Mouse (Mus musculus) T-helper 2 cell (primary cell): ENCODE measurements around the gene 1190007I07Rik.

ENCODE experiments used
- in situ Hi-C: fragments of 300-600 bp; cut with MboI, MseI; formaldehyde crosslinking; loops from one replicate; pipeline ENCODE4 v1.15.1; 2025; ENCODE audit warnings: high pct_unique_total_duplicates

1190007I07Rik gene

GRCm38 (mm10) chr10:82622671-82623552 is at the start of gene 1190007I07Rik:
1190007I07Rik (minus strand) TSS chr10:82623228.
- in situ Hi-C loops: loop anchor here (10.0 kb wide), 1 partner anchor 922 kb away; the partner anchor contains the start of gene Washc4

- in situ Hi-C loops: no loop called here
These were observed 47.2 kb upstream of the 1190007I07Rik start for GRCm38 (mm10) chr10:82670205-82670604.

DNA sequence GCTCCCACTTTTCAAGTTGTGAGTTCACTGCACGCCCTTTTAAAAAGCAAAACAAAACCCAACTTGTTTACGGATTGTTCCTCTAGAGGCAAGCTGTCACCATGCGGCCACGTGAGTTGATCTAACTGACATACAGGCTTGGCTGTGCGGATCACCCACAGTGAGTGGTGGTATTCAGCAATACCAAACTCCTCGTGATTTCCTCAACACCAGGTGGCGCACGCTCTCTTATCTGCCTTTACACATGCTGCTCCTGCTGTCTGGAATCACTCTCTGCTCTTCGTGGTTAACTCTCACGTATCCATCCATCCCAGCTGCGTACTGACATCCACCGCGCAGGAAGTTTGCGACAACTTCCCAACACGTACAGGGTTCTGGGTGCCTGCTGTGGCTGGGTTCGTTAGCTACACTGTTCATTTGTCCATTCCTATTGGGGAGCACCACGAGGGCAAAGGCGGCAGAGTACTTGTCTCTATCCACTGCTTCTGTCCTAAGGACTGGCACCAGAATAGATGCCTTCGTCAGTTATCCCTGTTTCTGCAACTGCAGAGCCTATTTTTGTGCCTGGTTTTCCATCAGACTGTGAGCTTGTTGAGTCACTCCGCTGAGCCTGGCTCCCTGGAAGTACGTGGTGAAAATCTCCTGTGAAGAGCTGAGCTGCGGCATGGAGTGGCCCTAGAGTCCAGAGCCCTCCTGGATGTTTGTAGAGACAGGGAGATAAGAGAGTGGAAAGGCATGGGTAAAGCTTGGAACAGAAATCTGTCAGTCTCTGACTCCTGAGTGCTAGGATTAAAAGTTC is 43.6 kb upstream of the 1190007I07Rik start:
- in situ Hi-C loops: no loop called here

DNA sequence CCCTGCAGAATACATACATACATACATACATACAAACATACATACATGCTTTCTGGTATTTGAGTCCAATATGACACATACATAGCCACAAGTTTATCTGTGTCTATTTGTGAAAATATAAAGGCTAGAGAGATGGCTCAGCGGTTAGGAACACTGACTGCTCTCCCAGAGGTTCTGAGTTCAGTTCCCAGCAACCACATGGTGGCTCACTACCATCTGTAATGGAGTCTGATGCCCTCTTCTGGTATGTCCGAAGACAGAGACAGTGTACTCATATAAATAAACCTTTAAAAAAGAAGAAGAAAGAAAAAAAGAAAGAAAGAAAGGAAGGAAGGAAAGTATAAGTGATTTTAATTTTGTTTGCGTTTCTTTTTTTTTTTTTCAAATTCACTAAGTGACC is 42.9 kb upstream of the 1190007I07Rik start:
- in situ Hi-C loops: no loop called here

- in situ Hi-C loops: no loop called here
These were observed 40.3 kb upstream of the 1190007I07Rik start for GRCm38 (mm10) chr10:82663289-82663688.

GRCm38 (mm10) chr10:82662267-82662990 is 39.4 kb upstream of the 1190007I07Rik start:
- in situ Hi-C loops: no loop called here

- in situ Hi-C loops: no loop called here
These were observed 38.8 kb upstream of the 1190007I07Rik start for GRCm38 (mm10) chr10:82661820-82662219.

DNA sequence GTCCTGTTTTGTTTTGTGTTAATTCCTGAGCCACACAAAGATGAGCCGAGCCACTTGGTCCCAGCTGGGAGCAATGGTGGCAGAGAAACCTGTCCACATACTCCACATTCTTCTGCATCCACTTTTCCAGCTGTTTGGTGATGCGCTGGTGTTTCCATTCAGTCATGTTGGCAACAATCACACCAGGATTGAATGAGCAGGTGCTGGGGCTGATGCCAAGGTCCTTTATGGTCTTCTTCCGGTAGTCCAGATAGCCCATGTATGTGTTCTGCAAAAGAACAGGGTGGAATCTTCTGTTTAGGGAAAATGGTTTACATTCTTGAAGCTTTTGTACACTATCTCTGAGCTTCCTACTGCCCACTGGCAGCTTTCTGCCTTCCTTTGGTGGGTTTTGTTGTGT is 31.6 kb upstream of the 1190007I07Rik start:
- in situ Hi-C loops: no loop called here

GRCm38 (mm10) chr10:82652625-82653024 is 29.6 kb upstream of the 1190007I07Rik start:
- in situ Hi-C loops: no loop called here

DNA sequence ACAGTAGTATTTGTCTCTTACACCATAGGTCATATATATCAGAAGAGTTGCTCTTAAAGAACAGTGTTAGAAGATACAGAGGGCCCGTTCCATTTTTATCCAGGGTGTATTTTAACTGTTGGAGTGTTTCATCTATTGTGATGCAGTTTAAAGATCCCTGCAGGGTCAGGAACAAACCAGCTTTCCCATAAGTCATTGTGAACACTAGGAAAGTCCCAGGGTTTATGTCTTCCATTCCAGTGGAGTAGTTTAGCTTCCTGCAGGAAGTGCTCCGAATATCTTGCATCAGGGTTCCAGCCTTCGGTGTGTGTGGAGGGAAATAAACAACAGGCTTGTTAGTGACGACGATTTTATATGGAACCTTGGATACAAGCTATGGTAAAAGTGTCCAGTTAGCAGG is 28.2 kb upstream of the 1190007I07Rik start:
- in situ Hi-C loops: no loop called here

GRCm38 (mm10) chr10:82647205-82647811 is 24.3 kb upstream of the 1190007I07Rik start:
- in situ Hi-C loops: no loop called here

DNA sequence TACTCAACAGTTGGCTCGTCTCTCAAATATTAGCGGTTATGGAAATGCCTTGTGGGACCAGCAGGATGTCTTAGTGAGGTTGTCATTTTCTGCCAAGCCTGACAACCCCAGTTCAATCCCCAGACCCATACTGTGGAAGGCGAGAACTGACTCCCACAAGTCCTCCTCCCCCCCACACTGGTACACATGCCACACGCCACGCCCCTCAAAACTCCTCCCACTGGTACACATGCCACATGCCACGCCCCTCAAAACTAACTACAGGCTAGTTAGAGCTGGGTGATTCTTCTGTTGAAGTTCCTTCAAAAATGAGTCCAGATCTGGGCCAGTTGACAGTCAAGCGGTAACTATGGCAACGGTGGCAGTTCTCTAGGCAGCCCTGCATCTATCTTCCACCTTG is 23.1 kb upstream of the 1190007I07Rik start:
- in situ Hi-C loops: no loop called here

DNA sequence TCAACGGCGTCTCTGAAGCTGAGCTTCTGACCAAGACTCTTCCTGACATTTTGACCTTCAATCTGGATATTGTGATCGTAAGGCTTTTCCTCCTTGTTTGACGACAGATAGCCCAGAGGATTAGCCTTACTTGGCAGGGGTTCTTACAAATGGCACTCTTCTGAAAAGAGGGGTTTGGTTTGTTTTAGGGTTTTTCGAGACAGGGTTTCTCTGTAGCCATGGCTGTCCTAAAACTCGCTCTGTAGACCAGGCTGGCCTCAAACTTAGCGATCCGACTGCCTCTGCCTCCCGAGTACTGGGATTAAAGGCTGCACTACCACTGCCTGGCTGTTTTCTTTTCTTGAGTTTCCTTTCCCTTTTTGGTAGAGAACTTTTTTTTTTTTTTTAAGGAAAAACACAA is 18.5 kb upstream of the 1190007I07Rik start:
- in situ Hi-C loops: no loop called here

DNA sequence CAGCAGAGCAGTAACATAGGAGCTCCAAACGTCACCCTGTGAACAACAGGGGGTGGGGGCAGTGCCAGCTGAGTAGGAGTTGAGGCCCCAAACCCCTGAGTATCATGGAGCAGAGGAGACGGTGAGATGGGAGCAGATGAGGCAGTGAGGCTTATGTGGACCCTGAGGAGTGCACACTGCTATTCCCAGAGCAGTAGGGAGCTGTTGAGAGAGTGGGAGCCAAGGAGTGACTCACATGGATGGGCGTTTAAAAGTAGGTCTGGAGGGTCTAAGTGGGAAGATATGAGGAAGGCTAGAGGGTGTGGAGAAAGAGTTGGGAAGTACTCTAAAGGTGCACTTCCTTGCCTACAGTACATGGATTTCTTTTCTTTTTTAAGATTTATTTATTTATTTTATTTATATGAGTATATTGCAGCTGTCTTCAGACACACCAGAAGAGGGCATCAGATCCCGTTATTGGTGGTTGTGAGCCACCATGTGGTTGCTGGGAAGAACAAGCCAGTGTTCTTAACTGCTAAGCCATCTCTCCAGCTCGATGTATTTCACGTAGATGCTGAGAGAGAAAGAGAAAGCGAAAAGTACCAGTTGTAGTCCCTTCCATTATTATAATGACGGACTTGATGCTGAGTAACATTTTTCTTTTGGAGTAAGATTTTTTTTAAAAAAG is 16.1 kb upstream of the 1190007I07Rik start:
- in situ Hi-C loops: no loop called here

GRCm38 (mm10) chr10:82636321-82636720 is 13.3 kb upstream of the 1190007I07Rik start:
- in situ Hi-C loops: no loop called here

- in situ Hi-C loops: loop anchor here (5.0 kb wide), 1 partner anchor 1002 kb away; no protein-coding TSS in a partner anchor
These were observed 11.3 kb upstream of the 1190007I07Rik start for GRCm38 (mm10) chr10:82634348-82634747.

DNA sequence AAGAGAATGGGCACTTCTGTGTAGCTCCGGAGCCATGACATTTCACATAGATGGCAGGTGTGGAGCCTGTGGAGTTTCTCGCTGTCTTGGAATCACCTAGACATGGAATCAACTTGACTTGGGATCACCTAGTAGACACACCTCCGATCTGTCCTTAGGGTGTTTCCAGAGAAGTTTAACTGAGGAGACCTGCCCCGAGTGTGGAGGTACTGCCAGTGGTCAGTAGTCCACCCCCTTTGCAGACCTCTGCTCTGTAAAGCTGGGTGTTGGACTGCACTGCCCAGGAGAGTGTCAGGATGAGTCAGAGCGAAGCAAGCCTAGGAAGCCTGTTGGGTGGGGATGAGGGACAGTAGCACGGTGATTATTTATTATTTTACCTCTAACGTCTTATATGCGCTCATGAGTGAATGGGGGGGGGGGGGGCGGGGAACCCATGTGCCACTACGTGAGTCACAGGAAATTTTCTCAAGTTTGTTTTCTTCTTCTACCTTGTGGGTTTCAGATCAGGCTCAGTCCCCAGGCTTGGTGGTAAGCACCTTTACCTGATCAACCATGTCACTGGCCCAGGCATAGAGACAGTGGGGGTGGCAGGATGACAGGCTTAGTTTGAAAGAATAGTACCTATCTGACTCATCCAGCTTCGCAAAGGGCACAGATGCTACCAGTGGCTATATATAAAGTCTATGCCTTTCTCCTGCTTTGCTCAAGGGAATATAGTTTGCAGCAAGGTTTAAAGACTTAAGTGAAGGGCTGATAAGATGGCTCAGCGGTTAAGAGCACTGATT is 9.7 kb upstream of the 1190007I07Rik start:
- in situ Hi-C loops: loop anchor here (5.0 kb wide), 1 partner anchor 1000 kb away; no protein-coding TSS in a partner anchor

- in situ Hi-C loops: loop anchor here (5.0 kb wide), 1 partner anchor 999 kb away; no protein-coding TSS in a partner anchor
These were observed 8.1 kb upstream of the 1190007I07Rik start for GRCm38 (mm10) chr10:82631133-82631532.

- in situ Hi-C loops: loop anchor here (5.0 kb wide), 1 partner anchor 998 kb away; no protein-coding TSS in a partner anchor
These were observed 7.5 kb upstream of the 1190007I07Rik start for GRCm38 (mm10) chr10:82630497-82630896.
